Mouse (Mus musculus): ENCODE results near the gene Tns4.
A peak's percentile ranks its signal among the peaks of the same experiment; 100 is the strongest.

The Tns4 gene

DNA sequence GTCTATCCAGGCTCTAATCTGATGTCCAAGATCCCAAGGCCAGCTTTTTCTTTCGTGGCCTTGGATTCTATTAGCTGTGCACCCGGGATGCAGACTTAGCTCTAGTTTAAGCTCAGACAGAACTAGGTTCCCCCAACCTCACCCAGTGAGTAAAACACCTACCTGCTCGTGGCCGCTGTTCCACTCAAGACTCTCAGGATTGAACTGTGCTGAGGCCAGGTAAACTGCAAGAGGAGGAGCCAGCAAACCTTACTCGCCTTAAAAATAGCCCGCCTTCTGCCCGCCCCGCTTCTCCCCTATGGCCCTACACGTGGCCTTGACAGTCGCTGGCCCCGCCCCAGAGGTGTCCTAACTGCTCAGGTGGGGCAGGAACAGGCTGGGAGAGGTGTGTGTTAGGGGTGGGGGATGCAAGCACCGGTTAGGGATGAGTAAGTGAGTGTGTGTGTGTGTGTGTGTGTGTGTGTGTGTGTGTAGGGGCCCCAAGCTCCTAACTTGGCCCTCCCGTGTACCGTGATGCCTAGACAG, at the start of gene Tns4:
Gene Tns4 (minus strand): TSS at position 230 of the 525 bp plus-strand sequence.
- no peak for DNase-seq (ENCODE audit: low spot score in 2 of 2)

DNA sequence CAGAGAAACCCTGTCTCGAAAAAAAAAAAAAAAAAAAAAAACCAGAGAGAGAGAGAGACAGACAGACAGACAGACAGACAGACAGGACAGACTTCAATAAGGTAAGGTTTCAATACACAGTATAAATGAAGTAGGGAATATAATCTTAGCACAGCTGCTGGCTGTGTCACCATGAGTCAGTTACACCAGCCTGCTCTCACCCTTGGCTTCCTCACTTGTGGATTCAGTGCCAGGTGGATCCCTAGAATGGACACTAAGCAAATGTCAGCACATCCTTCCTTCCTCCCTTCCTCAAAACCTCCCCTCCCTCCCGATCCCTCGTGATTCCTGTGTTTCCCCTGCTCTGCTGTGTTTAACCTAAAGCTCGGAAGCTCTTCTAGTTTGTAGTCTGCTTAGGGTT, 48.3 kb upstream of the Tns4 start:
- DNase-seq (ENCODE audit: low spot score in 2 of 2), result no peak

DNA sequence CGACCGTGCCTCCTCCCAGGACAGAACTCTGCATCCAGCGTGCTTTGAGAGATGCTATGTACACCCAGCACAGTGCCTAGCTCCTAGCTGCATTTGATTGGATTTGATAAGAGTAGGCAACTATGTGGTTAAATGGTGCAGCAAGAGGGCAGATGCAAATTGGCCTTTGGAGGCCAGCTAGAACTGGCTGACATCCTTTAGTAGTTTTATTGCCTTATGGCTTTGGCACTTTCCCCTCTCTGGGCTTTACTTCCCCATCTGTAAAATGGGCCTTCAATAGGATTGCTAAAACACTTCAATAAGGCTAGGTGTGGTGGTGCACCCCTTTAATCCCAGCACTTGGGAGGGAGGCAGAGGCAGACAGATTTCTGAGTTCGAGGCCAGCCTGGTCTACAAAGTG, 47.9 kb upstream of the Tns4 start:
- DNase-seq (ENCODE audit: low spot score in 2 of 2), result no peak

DNA sequence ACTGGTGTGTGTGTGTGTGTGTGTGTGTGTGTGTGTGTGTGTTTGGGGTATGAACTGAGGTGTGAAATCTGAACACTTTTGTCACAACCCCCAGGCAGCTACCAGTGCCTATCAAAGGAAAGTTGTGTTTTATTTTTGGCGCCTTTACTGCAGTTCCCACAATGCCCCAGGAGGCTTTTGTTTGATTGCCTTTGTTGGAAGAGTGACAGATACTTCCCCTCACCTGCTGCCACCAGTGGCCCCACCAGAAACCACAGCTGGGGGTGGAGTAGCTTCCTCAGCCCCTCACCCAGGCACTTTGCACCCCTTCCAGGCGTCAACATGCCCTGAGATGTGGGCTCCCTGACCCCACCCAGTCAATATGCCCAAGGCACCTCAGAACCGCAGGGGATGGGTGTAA, 47.3 kb upstream of the Tns4 start:
- DNase-seq (ENCODE audit: low spot score in 2 of 2), result no peak

DNA sequence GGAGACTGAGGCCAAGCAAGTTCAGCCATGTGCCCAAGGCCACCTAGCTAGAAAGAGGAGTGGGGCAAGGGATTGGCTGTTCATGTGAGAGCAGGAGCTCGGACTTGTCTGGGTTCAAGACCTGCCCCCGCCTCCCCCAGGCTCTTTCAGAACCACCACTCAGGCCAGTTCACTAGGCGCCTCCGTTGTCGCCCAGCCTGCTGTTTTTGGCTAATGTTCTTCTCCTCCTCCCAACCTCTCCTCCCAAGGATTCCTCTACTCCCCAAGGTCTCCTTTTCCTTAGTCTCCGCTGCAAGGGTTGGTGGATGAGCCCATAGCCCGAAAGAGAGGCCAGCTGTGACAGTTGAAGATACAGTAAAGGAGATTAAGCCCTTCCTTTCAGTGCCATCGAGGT, 45.9 kb upstream of the Tns4 start:
- DNase-seq (ENCODE audit: low spot score in 2 of 2), result no peak

DNA sequence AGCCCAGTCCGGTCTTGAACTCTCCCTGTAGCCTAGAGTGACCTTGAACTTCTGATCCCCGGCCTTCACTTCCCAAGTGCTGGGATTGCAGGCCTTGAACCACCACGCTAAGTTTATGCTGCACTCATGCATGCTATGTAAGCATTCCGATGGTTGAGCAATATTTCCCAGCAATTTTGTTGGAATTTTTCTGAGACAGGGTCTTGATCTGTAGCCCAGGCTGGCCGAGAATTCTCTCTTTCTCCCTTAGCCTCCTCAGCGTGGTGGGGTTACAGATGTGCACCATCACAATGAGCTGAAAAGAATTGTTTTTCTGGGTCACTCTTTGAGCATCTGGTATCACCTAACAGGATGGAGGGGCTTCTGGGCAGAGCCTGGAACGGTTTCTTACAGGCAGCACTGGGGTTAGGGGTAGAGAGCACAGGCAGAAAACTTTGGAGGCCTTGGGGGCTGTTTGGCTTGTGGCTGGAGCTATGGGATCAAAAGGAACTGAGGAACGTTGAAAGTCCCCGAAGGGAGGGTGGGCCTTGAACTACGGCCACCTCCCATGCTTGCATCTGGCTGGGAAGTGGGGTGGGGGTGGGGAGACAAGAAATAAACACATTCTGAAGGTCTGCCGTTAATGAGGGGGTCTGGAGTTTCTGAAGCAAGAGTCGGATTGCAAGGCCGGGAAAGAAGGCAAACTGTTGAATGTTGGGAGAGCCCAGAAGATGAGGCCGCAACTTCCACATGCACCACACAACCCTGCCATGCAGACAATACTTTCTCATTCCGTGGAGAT, 45.4 kb upstream of the Tns4 start:
- no peak for DNase-seq (ENCODE audit: low spot score in 2 of 2)

DNA sequence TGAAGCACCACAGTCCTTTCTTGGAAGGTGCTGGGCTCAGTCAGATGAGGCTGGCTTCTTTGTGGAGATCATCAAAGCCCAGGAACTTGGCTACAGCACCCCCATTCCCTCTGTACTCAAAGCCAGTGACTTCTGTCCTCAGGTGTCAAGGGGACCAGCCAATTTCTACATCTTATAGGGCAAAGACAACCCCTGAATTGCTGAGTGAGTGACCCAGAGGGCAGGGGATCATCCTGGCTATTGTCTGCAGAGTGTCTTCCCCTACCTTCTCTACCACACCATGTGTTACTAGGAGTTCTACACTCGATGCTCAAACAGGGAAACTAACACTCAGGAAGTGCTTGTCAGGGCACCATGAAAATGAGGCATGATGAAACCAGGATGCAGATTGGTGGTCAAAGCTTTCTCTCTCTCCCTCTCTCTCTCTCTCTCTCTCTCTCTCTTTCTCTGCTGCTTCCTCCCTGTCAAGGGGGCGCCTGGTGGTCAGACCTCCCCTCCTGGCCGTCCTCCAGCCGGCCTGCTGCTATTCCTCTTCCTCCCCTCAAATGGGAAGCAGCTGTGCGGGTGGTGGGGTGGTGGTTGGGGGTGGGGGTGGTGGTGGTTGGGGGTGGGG, 44.3 kb upstream of the Tns4 start:
- DNase-seq (ENCODE audit: low spot score in 2 of 2), result no peak

DNA sequence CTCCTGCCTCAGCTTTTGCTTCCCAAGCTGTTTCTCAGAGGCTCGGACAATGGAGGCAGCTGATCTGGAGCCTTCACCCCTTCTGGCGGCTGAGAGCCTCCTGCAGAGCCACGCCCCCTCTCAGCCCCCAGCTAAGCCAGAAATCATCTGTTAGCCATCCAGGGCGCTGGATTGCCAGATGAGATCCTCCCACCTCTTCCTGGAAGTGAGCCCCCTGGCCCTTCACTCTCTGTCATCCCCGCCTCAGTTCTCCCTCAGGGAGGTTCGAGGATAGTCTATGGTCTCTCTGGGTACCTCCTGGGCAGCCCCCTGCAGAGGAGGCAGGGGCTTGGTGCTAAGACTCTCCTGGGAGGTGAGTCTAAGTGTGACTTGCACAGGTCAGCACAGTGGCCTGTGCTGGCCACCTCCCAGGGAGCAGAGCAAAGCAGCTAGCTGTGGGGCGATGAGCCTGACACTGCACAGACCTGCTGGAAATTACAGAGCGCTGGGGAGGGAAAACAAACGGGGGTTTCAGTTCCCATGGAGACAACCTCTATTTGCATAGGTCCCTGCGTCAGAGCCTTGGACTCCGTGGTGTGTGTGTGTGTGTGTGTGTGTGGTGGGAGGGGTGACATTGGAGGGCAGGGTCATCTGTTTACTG, 43.1 kb upstream of the Tns4 start:
- DNase-seq (ENCODE audit: low spot score in 2 of 2), result peak; percentile 57 to 69

DNA sequence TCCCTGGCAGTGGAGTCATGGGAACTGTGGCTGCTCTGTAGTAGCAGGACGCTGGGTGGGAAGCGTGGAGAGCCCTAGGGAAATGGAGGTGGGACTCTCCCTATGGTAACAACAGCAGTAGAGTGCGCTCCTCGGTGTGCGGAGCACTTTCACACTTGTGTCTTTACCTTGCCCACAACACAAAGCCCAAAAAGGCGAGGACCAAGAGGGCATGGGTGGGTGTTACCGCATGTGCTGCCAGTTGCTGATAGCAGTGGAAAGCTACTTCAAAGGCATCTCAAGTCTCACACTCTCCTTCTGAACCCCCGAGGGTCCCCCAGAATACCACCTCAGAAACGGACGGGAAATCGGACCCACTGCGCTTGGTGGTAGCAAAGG, 42.3 kb upstream of the Tns4 start:
- DNase-seq (ENCODE audit: low spot score in 2 of 2), result no peak

DNA sequence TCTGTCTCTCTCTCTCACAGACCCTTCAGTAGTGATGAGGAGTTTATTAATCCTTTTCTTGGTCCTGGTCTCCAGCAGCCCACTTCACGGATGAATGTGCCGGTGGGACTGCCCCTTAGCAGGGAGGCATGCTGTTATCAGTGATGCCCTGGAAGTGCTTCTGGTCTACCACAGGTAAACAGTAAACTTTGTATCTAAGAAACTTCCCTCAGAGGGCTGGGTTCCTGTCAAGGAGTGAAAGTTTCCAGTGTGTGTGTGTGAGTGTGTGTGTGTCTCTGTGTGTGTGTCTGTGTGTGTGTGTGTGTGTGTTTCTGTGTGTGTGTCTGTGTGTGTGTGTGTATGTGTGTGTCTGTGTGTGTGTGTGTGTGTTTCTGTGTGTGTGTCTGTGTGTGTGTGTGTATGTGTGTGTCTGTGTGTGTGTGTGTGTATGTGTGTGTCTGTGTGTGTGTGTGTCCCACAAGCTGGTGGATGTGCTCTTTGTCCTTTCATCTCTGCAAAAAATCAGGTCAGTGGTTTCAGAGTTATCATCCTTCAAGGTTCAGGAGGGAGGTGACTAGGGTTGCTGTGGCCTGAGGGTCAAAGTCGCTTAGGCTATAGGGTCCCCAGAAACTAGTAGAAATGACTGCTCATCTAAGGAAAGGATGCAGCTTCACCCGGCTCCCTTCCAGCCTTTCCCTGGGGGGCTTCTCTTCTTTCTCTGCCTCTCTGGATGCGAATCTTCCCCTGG, 41.8 kb upstream of the Tns4 start:
- no peak for DNase-seq (ENCODE audit: low spot score in 2 of 2)

DNA sequence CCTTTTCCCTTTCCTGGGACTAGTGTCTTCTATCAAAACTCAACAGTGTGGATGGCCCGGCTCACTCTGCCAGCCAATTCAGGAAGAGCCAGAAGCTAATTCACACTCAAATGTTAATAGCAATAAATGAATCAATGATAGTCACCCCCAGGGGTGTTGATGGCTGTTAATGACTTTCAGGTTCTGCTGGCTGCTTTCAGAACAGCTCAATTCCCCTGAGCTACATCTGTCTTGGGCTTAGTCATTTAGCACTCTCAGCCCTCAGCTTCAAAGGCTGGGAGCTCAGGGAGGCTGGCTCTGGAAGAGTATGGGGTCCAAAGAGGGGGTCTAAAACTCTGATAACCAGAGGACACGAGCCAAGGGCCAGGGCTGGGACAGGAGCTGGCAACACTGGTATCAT, 40.2 kb upstream of the Tns4 start:
- DNase-seq (ENCODE audit: low spot score in 2 of 2), result no peak

DNA sequence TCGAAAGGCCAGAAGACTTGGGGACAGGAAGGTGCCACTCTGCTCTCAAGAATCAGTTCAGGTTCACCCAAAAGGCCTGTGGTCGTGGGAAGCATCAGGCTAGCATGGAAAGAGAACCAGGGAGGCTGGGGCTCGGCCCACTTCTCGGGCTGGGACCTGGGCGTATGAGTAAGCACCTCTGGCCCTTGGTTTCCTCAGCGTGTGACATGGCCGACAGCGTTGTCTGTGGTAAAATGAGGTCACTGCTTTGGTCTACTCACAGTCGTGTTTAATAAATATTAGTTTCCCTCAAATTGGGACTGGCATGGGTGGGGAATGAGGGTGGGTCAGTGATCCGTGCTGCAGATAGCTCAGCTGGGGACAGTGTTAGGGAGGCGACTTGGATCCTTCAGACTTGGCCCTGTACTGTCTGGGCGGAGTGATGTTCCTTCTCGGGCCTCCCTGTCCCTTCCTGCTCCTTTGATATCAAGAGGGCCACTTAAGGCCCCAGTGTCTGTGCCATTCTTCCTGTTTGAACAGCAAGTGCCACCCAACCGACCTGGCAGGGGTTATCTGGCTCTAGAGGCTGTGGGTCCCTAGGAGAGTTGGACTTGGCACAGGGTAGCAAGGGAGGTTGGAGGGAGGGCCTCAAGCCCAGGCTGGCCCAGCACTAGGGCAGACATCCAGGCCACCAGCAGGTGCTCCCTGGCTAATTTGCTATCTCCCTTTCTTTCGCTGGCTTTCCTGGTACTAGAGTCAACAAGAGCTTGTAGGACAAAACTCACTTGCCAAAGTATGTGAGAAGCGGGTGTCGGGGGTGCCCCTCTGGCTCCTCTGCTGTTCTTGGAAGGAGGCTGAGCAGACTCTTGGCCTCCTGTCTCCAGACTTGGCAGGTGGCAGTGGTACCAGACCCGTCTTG, 38.9 kb upstream of the Tns4 start:
- no peak for DNase-seq (ENCODE audit: low spot score in 2 of 2)

DNA sequence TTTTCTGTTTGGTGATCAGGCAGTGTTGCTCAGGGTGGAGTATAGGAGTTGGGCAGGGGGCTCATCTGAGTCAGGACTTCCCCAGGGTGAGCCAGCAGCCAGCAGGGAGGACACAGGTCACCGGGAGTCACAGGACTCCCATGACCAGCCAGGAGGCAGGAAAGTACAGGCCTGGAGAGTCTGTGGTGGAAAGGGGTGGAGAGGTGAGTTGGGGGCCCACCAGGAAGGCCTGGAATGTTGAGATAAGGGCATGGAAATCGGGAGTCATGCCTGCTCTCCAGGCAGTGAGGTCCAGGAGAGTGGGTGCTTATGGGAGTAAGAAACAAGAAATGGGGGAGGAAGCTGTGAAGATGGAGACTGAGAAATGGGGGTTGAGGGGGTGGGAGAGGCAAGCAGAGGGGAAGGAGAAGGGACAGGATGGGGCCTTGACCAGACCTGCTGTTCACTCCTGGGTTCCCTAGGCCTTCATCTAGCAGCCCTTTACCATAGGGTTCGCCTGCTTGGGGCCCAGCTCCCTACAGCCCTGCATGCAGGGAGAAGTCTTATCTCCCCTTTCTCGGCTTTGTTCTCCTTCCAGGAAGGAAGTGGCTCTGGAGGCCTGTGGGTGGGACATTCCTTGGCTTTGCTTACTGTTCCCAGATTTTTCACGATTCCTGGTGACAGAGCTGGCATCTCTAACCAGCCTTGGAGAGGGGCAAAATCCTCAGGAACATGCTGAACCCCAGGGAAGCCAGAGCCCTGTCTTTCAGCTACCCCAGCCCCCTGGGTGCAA, 37.6 kb upstream of the Tns4 start:
- peak in 1 of 2 experiments; percentile 57 for DNase-seq (ENCODE audit: low spot score in 2 of 2)

DNA sequence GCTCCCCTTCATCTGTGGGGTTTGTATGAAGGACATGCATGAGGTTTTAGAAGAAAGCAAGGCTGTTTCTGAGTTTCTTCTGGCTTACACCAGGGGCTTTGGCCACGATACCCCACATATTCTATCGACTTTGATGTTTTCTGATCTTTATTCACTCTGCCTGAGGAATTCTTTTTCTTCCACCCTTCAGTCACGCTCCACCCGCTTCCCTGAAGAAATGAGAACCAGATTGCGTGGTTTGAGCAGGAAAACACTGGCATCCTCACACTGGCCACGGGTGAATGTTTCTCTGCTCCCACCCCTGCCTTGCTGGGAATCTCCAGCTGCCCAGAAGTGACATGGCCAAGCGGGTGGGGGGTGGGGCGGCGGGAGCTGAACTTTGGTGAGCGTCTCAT, 35.5 kb upstream of the Tns4 start:
- no peak for DNase-seq (ENCODE audit: low spot score in 2 of 2)

DNA sequence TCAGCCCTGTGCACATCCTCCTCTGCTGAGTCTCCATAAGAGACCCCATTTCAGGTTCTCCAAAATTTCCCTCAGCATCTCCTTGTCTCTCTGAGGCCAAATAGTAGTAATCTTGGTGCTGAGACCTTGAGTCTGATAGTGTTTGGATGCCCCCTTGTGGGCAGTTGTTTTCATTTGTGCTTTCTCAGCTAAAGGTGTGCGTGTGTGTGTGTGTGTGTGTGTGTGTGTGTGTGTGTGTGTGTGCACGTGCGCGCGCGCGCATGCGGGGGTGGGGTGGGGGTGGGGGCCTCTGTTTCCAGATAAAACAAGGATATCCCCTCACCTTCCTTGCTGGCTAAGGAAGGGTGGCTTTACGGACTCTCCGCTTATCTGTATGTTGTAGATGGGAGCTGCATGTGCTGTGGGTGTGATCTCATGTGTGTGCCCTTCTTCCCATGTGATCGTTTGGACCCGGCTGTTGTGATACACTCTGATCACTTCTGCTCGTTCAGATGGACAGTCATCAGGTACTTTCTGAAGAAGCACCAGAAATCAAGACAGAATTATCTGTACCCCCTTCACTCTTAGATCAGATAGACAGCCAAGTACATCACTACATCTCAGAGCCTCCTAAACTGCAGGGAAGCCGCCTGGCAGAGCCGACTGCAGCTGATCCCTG, 35.0 kb upstream of the Tns4 start:
- DNase-seq (ENCODE audit: low spot score in 2 of 2), result peak in 1 of 2 experiments; percentile 57

DNA sequence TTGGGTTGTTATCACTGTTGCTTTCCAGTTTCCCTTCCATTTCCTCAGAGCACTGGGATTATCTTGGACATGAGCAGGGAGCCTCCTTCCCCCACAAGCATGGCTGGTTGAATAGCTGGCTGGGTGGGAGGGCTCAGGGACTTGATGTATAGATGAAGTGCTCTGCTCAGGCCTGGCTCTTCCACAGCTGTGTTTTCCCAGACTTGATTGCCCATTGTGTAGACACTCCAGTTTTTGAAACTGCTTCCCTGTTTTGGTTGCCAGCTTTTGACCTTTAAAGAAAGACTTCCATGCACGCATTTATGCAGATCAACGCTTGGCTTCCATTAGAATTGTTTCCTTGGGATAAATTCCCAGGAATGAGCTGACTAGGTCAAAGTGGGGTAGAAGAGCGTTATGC, 33.6 kb upstream of the Tns4 start:
- no peak for DNase-seq (ENCODE audit: low spot score in 2 of 2)

DNA sequence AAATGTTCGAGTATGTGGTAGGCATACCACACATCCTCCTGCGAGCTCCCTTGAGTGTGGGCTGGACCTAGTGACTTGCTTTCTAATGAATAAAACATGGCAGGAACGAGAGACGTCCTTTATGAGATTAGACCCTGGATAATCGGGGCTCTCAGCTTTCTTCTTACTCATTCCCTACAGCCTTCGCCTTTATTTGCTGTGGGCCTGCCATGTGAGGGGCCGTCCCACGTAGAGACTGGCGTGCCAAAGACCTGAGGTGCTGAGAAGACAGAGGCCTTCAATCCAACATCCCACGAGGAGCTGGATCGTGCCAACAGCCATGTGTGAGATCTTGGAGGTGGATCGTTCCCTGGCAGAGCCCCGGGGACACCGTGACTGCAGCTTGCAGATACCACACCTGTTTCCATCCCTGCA, 32.1 kb upstream of the Tns4 start:
- DNase-seq (ENCODE audit: low spot score in 2 of 2), result no peak

DNA sequence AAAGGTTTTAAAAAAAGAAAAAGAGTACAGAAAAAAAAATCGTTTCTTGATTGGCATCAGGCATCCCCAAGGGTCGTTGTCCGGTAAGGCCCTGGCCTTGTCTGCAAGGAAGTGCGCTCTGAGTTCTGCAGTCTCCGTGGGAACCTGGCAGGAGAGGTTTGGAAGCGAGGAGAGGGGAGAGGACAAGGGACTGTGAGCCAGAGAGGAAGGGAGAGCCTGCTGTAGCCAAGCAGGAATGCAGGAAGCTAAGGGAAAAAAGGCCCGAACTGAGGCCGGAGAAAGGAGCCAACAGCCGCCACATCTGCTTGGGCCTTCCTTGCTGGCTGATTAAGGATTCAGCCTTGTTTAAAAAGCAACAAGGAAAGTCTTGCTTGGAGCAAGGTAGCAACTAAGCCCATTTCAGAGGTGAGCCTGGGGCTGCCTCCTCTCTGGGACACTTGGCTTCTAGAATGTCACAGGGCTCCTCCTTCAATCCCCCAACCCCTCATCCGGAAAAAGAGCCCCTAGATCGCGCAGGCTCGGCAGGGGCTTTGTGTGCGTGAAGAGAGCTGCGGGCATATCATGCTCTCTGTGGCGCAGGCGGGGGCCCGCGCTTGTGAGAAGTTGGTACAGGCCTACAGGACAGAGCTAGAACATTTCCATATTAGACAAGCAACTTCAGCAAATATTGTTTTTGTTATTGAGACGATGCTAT, 31.6 kb upstream of the Tns4 start:
- peak; percentile 61 to 68 for DNase-seq (ENCODE audit: low spot score in 2 of 2)

DNA sequence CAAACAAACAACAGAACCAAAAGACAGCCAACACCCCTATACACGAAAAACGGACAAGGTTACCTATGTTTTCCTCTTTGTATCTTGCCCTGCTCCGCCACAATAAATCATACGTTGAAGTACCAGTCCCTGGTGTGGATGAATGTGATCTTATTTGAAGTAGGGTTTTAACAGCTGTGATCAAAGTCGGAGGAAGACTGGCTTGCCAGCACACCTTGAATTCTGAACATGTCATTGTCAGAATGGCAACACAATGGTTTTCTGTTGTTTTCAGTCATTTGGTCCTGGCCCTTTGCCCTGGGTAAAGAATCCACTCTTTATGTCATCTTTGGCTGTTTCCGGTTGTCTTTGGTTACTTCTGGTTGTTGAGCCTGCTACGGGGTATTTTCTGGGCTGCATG, 29.9 kb upstream of the Tns4 start:
- no peak for DNase-seq (ENCODE audit: low spot score in 2 of 2)

Measured in heart, adult 9 months (tissue).